Mouse (Mus musculus): Measurements from ENCODE around the gene Mrps2.

- TF ChIP-seq CTCF (IDR thresholded peaks at IDR 0.05; ENCODE audit: control insufficient read depth, insufficient read depth, insufficient read length), result no peak
- no peak for TF ChIP-seq USF1 (IDR thresholded peaks at IDR 0.05; ENCODE audit: low read depth)
- no peak for TF ChIP-seq CEBPB (IDR thresholded peaks at IDR 0.05; ENCODE audit: low read depth)
- no peak for TF ChIP-seq MYOD1 (IDR thresholded peaks at IDR 0.05; ENCODE audit: control insufficient read depth, insufficient read length, low read depth)
Measured at GRCm38 (mm10) chr2:28447315-28447670, 20.6 kb upstream of the Mrps2 start.
